Mouse (Mus musculus): ENCODE data around the gene Stam. TPM values are rescaled to one million over a fixed set of nuclear protein-coding genes. Genes with fewer than 3 reads are reported as not detected.
"Not testable (repeated sequence)": the region's sequence is repeated elsewhere in the genome, so short reads cannot be mapped to it uniquely, and the experiment has no call there.

Stam gene
- polyA plus RNA-seq, 1 experiment from 2014 or later, result 128 TPM

DNA sequence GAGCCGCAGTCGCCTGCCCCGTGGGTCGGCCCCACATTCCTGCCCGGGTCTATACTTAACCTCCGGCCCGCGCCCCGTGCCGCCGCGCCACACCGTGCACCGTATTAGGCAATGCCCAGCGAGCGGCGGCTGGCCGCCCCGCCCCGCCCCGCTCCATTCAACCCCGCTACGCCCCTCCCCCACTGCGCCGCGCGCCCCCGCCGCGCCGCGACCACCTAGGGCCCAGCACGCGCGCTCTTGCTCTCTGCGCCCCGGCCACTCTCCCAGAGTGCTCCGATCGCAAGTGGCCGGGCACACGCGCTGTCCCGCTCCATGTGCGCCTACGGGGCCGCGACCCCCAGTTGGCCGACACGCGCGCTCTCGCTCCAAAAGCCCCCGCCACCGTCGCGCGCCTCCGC lies 18.7 kb upstream of the Stam start:
- no peaks in the 10 kb centered on the region for H3K36me3 ChIP-seq (ENCODE audit: control insufficient read depth, insufficient read depth, low read length)
- peak overlapping the region; percentile 74 for H3K4me2 ChIP-seq (ENCODE audit: low read length)
- peak overlapping the region; percentile 88 for H3K27ac ChIP-seq (ENCODE audit: low read depth, low read length)
- peak overlapping the region; percentile 65 for H3K4me3 ChIP-seq (ENCODE audit: low read depth, low read length)
- DNase-seq (ENCODE audit: low spot score), result no peak
- ATAC-seq, result peak; percentile 93
- H3K9me3 ChIP-seq (replicated peaks; ENCODE audit: control insufficient read depth, low read length), result no peaks in the 10 kb centered on the region
- H3K4me1 ChIP-seq (ENCODE audit: control insufficient read depth, insufficient read depth, low read length), result peaks cover 3% of the 10 kb centered on the region; the same call in 1 of the 2 replicates
- under 1% methylated on average over 55 of the region's 58 CpGs for WGBS
- H3K27me3 ChIP-seq (replicated peaks; ENCODE audit: control insufficient read depth, insufficient read depth, low read length), result no peaks in the 10 kb centered on the region
- peak overlapping the region; percentile 79 for H3K9ac ChIP-seq (ENCODE audit: low read length)

- DNase-seq (ENCODE audit: low spot score) (peak; percentile 94), ATAC-seq (peak; percentile 90)
- 1% methylated on average over 55 of the region's 101 CpGs for WGBS
- peak within 1 kb of the TSS; percentile 74 for H3K4me2 ChIP-seq (ENCODE audit: low read length)
- no peaks in the 10 kb centered on the region for H3K27me3 ChIP-seq (replicated peaks; ENCODE audit: control insufficient read depth, insufficient read depth, low read length)
- peaks cover 3% of the 10 kb centered on the region; the same call in 1 of the 2 replicates for H3K4me1 ChIP-seq (ENCODE audit: control insufficient read depth, insufficient read depth, low read length)
- peak within 1 kb of the TSS; percentile 88 for H3K27ac ChIP-seq (ENCODE audit: low read depth, low read length)
- H3K9me3 ChIP-seq (replicated peaks; ENCODE audit: control insufficient read depth, low read length), result no peaks in the 10 kb centered on the region
- H3K9ac ChIP-seq (ENCODE audit: low read length), result peak within 1 kb of the TSS; percentile 79
- no peaks in the 10 kb centered on the region for H3K36me3 ChIP-seq (ENCODE audit: control insufficient read depth, insufficient read depth, low read length)
- H3K4me3 ChIP-seq (ENCODE audit: low read depth, low read length), result peak within 1 kb of the TSS; percentile 65
Measured at GRCm38 (mm10) chr2:14055566-14056331, 18.1 kb upstream of the Stam start, which contains the start of gene Hacd1. Gene Hacd1 (minus strand): TSS chr2:14056135.

GRCm38 (mm10) chr2:14065704-14066650 lies 7.9 kb upstream of the Stam start:
- ATAC-seq, result no peak

GRCm38 (mm10) chr2:14069027-14069426 lies 4.9 kb upstream of the Stam start:
- no peak overlapping the region for H3K4me3 ChIP-seq (ENCODE audit: low read depth, low read length)
- no peaks in the 10 kb centered on the region for H3K27me3 ChIP-seq (replicated peaks; ENCODE audit: control insufficient read depth, insufficient read depth, low read length)
- H3K36me3 ChIP-seq (ENCODE audit: control insufficient read depth, insufficient read depth, low read length), result no peaks in the 10 kb centered on the region
- H3K4me2 ChIP-seq (ENCODE audit: low read length), result no peak overlapping the region
- H3K9me3 ChIP-seq (replicated peaks; ENCODE audit: control insufficient read depth, low read length), result no peaks in the 10 kb centered on the region
- WGBS, result 90% methylated on average over 2 of the region's 2 CpGs
- no peak overlapping the region for H3K9ac ChIP-seq (ENCODE audit: low read length)
- DNase-seq (ENCODE audit: low spot score), result no peak
- ATAC-seq, result no peak
- H3K4me1 ChIP-seq (ENCODE audit: control insufficient read depth, insufficient read depth, low read length), result peaks cover 5% of the 10 kb centered on the region; the same call in 1 of the 2 replicates
- H3K27ac ChIP-seq (ENCODE audit: low read depth, low read length), result no peak overlapping the region

More at GRCm38 (mm10) chr2:14065704-14066650, 7.9 kb upstream of the Stam start:
- no peak overlapping the region for H3K9ac ChIP-seq (ENCODE audit: low read length)
- WGBS, result 78% methylated on average over 2 of the region's 2 CpGs
- H3K4me3 ChIP-seq (ENCODE audit: low read depth, low read length), result no peak overlapping the region
- no peaks in the 10 kb centered on the region for H3K36me3 ChIP-seq (ENCODE audit: control insufficient read depth, insufficient read depth, low read length)
- no peak for DNase-seq (ENCODE audit: low spot score)
- no peak overlapping the region for H3K4me2 ChIP-seq (ENCODE audit: low read length)
- H3K9me3 ChIP-seq (replicated peaks; ENCODE audit: control insufficient read depth, low read length), result no peaks in the 10 kb centered on the region
- H3K27me3 ChIP-seq (replicated peaks; ENCODE audit: control insufficient read depth, insufficient read depth, low read length), result no peaks in the 10 kb centered on the region
- no peak overlapping the region for H3K27ac ChIP-seq (ENCODE audit: low read depth, low read length)
- H3K4me1 ChIP-seq (ENCODE audit: control insufficient read depth, insufficient read depth, low read length), result no peaks in the 10 kb centered on the region

DNA sequence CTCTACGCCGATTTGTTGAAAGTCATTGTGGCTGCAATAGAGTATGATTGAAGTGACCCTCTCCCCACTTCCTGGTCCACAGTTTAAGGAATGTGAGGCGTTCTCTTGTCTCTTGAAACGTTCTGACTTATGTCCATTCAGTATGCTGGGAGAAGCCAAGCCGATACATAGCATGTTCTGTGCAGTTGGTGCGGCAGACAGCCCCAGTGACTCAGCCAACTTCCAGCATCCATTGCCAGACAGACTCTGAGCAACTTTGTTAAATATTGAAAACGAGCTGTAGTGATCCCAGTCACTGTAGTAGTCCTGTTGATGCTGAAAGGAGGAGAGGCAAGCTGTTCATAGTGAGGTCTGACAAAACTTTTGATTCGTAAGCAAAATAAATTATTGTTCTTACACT lies 3.4 kb upstream of the Stam start:
- H3K27ac ChIP-seq (ENCODE audit: low read depth, low read length), result no peak overlapping the region
- peaks cover 12% of the 10 kb centered on the region for H3K4me1 ChIP-seq (ENCODE audit: control insufficient read depth, insufficient read depth, low read length)
- ATAC-seq (no peak), DNase-seq (ENCODE audit: low spot score) (no peak)
- WGBS, result 84% methylated on average over 8 of the region's 8 CpGs
- no peaks in the 10 kb centered on the region for H3K27me3 ChIP-seq (replicated peaks; ENCODE audit: control insufficient read depth, insufficient read depth, low read length)
- no peak overlapping the region for H3K4me2 ChIP-seq (ENCODE audit: low read length)
- no peak overlapping the region for H3K4me3 ChIP-seq (ENCODE audit: low read depth, low read length)
- no peaks in the 10 kb centered on the region for H3K36me3 ChIP-seq (ENCODE audit: control insufficient read depth, insufficient read depth, low read length)
- H3K9ac ChIP-seq (ENCODE audit: low read length), result no peak overlapping the region
- no peaks in the 10 kb centered on the region for H3K9me3 ChIP-seq (replicated peaks; ENCODE audit: control insufficient read depth, low read length)

GRCm38 (mm10) chr2:14073008-14073361 lies 913 bp upstream of the Stam start:
- H3K27ac ChIP-seq (ENCODE audit: low read depth, low read length), result peak overlapping the region; percentile 92
- H3K4me1 ChIP-seq (ENCODE audit: control insufficient read depth, insufficient read depth, low read length), result peaks cover 21% of the 10 kb centered on the region
- WGBS, result 21% methylated on average over 8 of the region's 8 CpGs
- peak overlapping the region; percentile 74 for H3K4me3 ChIP-seq (ENCODE audit: low read depth, low read length)
- H3K9me3 ChIP-seq (replicated peaks; ENCODE audit: control insufficient read depth, low read length), result no peaks in the 10 kb centered on the region
- no peak for ATAC-seq
- no peaks in the 10 kb centered on the region for H3K36me3 ChIP-seq (ENCODE audit: control insufficient read depth, insufficient read depth, low read length)
- H3K4me2 ChIP-seq (ENCODE audit: low read length), result peak overlapping the region; percentile 52
- no peaks in the 10 kb centered on the region for H3K27me3 ChIP-seq (replicated peaks; ENCODE audit: control insufficient read depth, insufficient read depth, low read length)
- no peak for DNase-seq (ENCODE audit: low spot score)
- peak overlapping the region; percentile 90 for H3K9ac ChIP-seq (ENCODE audit: low read length)

DNA sequence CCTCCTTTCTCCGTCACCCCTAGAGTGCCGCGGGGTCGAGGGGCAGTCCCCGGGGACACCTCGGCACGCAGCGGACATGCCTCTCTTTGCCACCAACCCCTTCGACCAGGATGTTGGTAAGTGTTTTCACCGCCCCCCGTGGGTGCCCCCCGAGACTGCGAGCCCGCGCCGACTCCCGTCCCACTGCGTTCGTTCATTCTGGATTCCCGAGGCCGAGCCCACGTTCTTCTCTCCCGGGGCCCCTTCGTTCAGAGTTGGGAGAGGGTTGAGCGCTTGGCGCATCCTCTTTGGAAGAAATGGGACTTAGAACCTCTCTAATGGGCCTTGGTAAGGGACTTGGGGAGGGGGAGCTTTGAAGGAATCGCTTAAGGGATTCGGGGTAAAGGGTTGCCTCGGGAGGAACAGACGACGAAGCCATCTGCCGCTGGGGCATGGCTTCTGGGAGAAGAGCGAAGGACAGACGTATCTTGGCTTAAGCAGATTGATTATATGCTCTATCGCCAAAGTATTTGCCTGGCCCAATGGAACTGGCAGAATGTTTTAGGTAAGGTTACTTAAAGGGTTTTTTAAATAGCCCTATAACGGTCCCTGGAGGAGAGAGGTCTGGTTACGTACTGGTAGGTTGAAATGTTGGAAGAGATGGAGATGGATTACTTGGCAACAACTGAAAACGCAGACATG lies 463 bp downstream of the Stam start:
- Histone ChIP-seq H3K4me1 (ENCODE audit: control insufficient read depth, insufficient read depth, low read length) (peaks cover 21% of the 10 kb centered on the region), H3K9ac (ENCODE audit: low read length) (peak overlapping the region; percentile 90), H3K9me3 (replicated peaks; ENCODE audit: control insufficient read depth, low read length) (no peaks in the 10 kb centered on the region), H3K36me3 (ENCODE audit: control insufficient read depth, insufficient read depth, low read length) (no peaks in the 10 kb centered on the region), H3K27ac (ENCODE audit: low read depth, low read length) (peak overlapping the region; percentile 92), H3K27me3 (replicated peaks; ENCODE audit: control insufficient read depth, insufficient read depth, low read length) (no peaks in the 10 kb centered on the region), H3K4me2 (ENCODE audit: low read length) (peak overlapping the region; percentile 52), H3K4me3 (ENCODE audit: low read depth, low read length) (peak overlapping the region; percentile 74)
- under 1% methylated on average over 35 of the region's 38 CpGs for WGBS
- peak; percentile 40; the same call in 1 of the 2 replicates for ATAC-seq
- peak; percentile 69 for DNase-seq (ENCODE audit: low spot score)

GRCm38 (mm10) chr2:14078527-14078926 lies 4.6 kb downstream of the Stam start:
- H3K9me3 ChIP-seq (replicated peaks; ENCODE audit: control insufficient read depth, low read length); H3K27me3 ChIP-seq (replicated peaks; ENCODE audit: control insufficient read depth, insufficient read depth, low read length); H3K27ac ChIP-seq (ENCODE audit: low read depth, low read length); H3K4me3 ChIP-seq (ENCODE audit: low read depth, low read length); DNase-seq (ENCODE audit: low spot score); H3K9ac ChIP-seq (ENCODE audit: low read length); H3K36me3 ChIP-seq (ENCODE audit: control insufficient read depth, insufficient read depth, low read length); H3K4me2 ChIP-seq (ENCODE audit: low read length); ATAC-seq: not testable (repeated sequence)
- WGBS, result 98% methylated on average over 8 of the region's 9 CpGs
- H3K4me1 ChIP-seq (ENCODE audit: control insufficient read depth, insufficient read depth, low read length), result peaks cover 17% of the 10 kb centered on the region
